In genomic region chr15:77014985-77015384, GRCm38 (mm10) we compare ENCODE assay signal across 12 mouse cellular contexts. TPM values are rescaled to one million over a fixed set of nuclear protein-coding genes. Genes with fewer than 3 reads are reported as not detected.
DNase-seq lines count a peak whose midpoint lies in the region; ATAC-seq lines count a peak whose summit lies in the region.
"Had no signal": no experiment of that assay in that cellular context is flagged by ENCODE, and none has a peak within 500 bp of the region (broad histone marks: within the 10 kb centered on the region; RNA-seq: fewer than 3 reads in every experiment).

No protein-coding gene starts in this region.

- 85% methylated on average over 4 of the region's 4 CpGs for WGBS in neural tube, embryonic 13.5 days

- peak overlapping the region; percentile 38; the same call in 1 of the 2 replicates for H3K4me2 ChIP-seq in neural tube, embryonic 13.5 days

- no peak overlapping the region for H3K9ac ChIP-seq in neural tube, embryonic 13.5 days

- no peaks in the 10 kb centered on the region for H3K27me3 ChIP-seq in neural tube, embryonic 13.5 days

- H3K9me3 ChIP-seq in neural tube, embryonic 13.5 days, result no peaks in the 10 kb centered on the region

- peaks cover 19% of the 10 kb centered on the region for H3K4me1 ChIP-seq in neural tube, embryonic 13.5 days (replicated peaks)

- no peak overlapping the region for H3K4me3 ChIP-seq in neural tube, embryonic 13.5 days

- no peak for ATAC-seq in neural tube, embryonic 13.5 days (ENCODE audit: low read depth)

- peak overlapping the region; percentile 80; the same call in 1 of the 2 replicates for H3K27ac ChIP-seq in neural tube, embryonic 13.5 days (replicated peaks)

- no peaks in the 10 kb centered on the region for H3K36me3 ChIP-seq in neural tube, embryonic 13.5 days

- DNase-seq in kidney, adult 9 months, result peak; percentile 49
- no peak for DNase-seq in kidney, postnatal 14 days
- peak; percentile 66 for DNase-seq in gastrocnemius, postnatal 10 days
- peak; percentile 63 to 72 for DNase-seq in heart, postnatal 14 days
- no peak for DNase-seq in thymus, postnatal 14 days
- DNase-seq in cerebellum, adult 8-10 months, result no peak
- DNase-seq in left cerebral cortex, postnatal 4 days, result no peak
- DNase-seq: cerebellum, adult 18-20 months; thymus, adult 18-20 months had no signal

- intact Hi-C loops in heart, postnatal 14 days (cut with DNase I), result no loop called here
- intact Hi-C loops in left cerebral cortex, postnatal 4 days (cut with DNase I), result no loop called here

RNA-seq across cellular contexts. Expression of gene Apol6, which starts 29.5 kb away (rescaled TPM):
- 10 to 100 TPM; 15.0 to 18.9 TPM for total RNA-seq in gastrocnemius, postnatal 10 days (2021)
- 1 to 10 TPM in 1 of 2 experiments, under 1 TPM in 1; 0.66 to 2.5 TPM for total RNA-seq in heart, postnatal 14 days (2021)
- polyA plus RNA-seq in neural tube, embryonic 13.5 days (2015; fragmentation: Nextera tagmentation; extraction: Ambion mirVana), result not detected in 2 replicates
- total RNA-seq in left cerebral cortex, postnatal 4 days (2021), result not detected
- total RNA-seq: megakaryocyte-erythroid progenitor cell, adult 5-6 weeks had no signal
- polyA plus RNA-seq: liver, adult 2 months had no signal

RNA-seq across cellular contexts. Expression of gene Mb, which starts 35.5 kb away (rescaled TPM):
- total RNA-seq in gastrocnemius, postnatal 10 days (2021), result 100 to 1,000 TPM; 415 to 512 TPM
- over 10,000 TPM; 12,884 to 13,789 TPM for total RNA-seq in heart, postnatal 14 days (2021)
- polyA plus RNA-seq in neural tube, embryonic 13.5 days (2015; fragmentation: Nextera tagmentation; extraction: Ambion mirVana), result 2.4 and 3.7 TPM in 2 replicates
- total RNA-seq in left cerebral cortex, postnatal 4 days (2021), result not detected
- total RNA-seq: megakaryocyte-erythroid progenitor cell, adult 5-6 weeks had no signal
- polyA plus RNA-seq: liver, adult 2 months had no signal

Comparison
In these comparisons a context has a peak if more than half of its experiments do, and no peak if none do; other contexts are left out.
1. DNase-seq: peak in kidney, adult 9 months (single experiment), gastrocnemius, postnatal 10 days (single experiment) and heart, postnatal 14 days (2 of 2); none in kidney, postnatal 14 days (single experiment), thymus, postnatal 14 days (single experiment), cerebellum, adult 8-10 months (single experiment) and left cerebral cortex, postnatal 4 days (single experiment).
2. RNA of gene Apol6, which starts 29.5 kb away (total RNA-seq): 15.0 to 18.9 TPM in gastrocnemius, postnatal 10 days; 0.66 to 2.5 TPM in heart, postnatal 14 days and not detected in left cerebral cortex, postnatal 4 days; every median in the first group is over 4 times any median in the second.
3. RNA of gene Mb, which starts 35.5 kb away (total RNA-seq): 12,884 to 13,789 TPM in heart, postnatal 14 days and 415 to 512 TPM in gastrocnemius, postnatal 10 days; not detected in left cerebral cortex, postnatal 4 days; every median in the first group is over 100 times any median in the second.